Mouse (Mus musculus): ENCODE data around the gene Wnt11. TPM values are rescaled to one million over a fixed set of nuclear protein-coding genes. Genes with fewer than 3 reads are reported as not detected.

Gene Wnt11
- polyA plus RNA-seq, 1 experiment from 2014 or later = 0.64 TPM

Other genes starting within 250 kb of the Wnt11 start
- 6.0 and 6.6 TPM in 2 replicates for gene Emsy, start 178.3 kb upstream of the Wnt11 start, polyA plus RNA-seq (2015; fragmentation: Nextera tagmentation; extraction: Ambion mirVana)
- 11.3 and 12.5 TPM in 2 replicates for gene Thap12, start 132.0 kb upstream of the Wnt11 start, polyA plus RNA-seq (2015; fragmentation: Nextera tagmentation; extraction: Ambion mirVana)